Comparison of ENCODE assay signal across 15 mouse cellular contexts in the genomic region with DNA sequence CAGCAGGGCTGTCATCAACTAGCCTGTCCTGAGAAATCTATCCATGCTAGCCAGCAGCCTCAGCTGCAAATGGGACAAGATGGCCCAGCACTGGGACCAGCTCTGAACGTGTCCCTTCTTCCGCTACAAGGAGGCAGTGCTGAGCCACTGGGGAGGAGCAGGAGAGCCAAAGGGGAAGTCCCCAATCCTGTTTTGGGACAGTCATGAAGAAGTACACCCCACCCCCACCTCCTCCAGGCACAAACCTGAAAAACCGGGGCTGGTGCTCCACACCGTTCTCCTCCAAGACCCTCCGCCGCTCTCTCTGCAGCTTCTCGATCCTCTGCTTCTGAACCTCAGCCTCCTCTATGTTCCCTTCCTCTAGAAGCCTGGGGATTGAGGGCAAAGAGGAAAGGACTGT.
"Had no signal": no experiment of that assay in that cellular context is flagged by ENCODE, and none has a peak within 500 bp of the region (broad histone marks: within the 10 kb centered on the region; RNA-seq: fewer than 3 reads in every experiment).

No protein-coding gene starts in this region.

- H3K9ac ChIP-seq: limb, embryonic 15.5 days; neural tube, embryonic 12.5 days; stomach, embryonic 15.5 days had no signal

- H3K4me2 ChIP-seq: limb, embryonic 15.5 days; neural tube, embryonic 12.5 days; stomach, embryonic 15.5 days had no signal

- ATAC-seq: intestine, embryonic 16.5 days had no signal

- H3K9me3 ChIP-seq: limb, embryonic 15.5 days; midbrain, embryonic 10.5 days; neural tube, embryonic 12.5 days; stomach, embryonic 15.5 days had no signal

- H3K4me3 ChIP-seq: limb, embryonic 15.5 days; midbrain, embryonic 10.5 days; neural tube, embryonic 12.5 days; stomach, embryonic 15.5 days had no signal

- H3K36me3 ChIP-seq: midbrain, embryonic 10.5 days; neural tube, embryonic 12.5 days; stomach, embryonic 15.5 days had no signal

- H3K4me1 ChIP-seq: limb, embryonic 15.5 days; midbrain, embryonic 10.5 days; neural tube, embryonic 12.5 days; stomach, embryonic 15.5 days had no signal

- DNase-seq: kidney, adult 9 months; kidney, postnatal 36 days; layer of hippocampus, adult 9-11 months; layer of hippocampus, postnatal 36 days; lung, adult 18-20 months; midbrain, embryonic 14.5 days; retina, postnatal 1 day; right cerebral cortex, postnatal 14 days; thymus, postnatal 4 days had no signal

- H3K27me3 ChIP-seq: limb, embryonic 15.5 days; neural tube, embryonic 12.5 days; stomach, embryonic 15.5 days had no signal

- H3K27ac ChIP-seq: kidney, postnatal 0 days; limb, embryonic 15.5 days; midbrain, embryonic 10.5 days; neural tube, embryonic 12.5 days; stomach, embryonic 15.5 days had no signal
